Mouse (Mus musculus) limb, embryonic 14.5 days (tissue): ENCODE measurements around the gene Fam71e1. TPM values are rescaled to one million over a fixed set of nuclear protein-coding genes. Genes with fewer than 3 reads are reported as not detected.

Experiments
- ATAC-seq: fragments of 200-750 bp; cut with Nextera tagmentation; 2 replicates; pipeline ENCODE4 v1.8.0; 2017; ENCODE audit warnings: low read depth, moderate number of reproducible peaks, moderate TSS enrichment; ENCODE audit not compliant: low FRiP score
- DNase-seq: peaks from one replicate; pipeline ENCODE4 v3.0.0-alpha.2; 2015; ENCODE audit warnings: low spot score
- H3K27ac ChIP-seq: fragments of 300-500 bp; sonication (generic); replicated peaks from 2 replicates; pipeline ENCODE4 v1.5.1; 2014; ENCODE audit warnings: low read depth, mild to moderate bottlenecking, low read length, moderate library complexity, mixed read lengths
- H3K27me3 ChIP-seq: fragments of 300-500 bp; sonication (generic); 2 replicates; pipeline ENCODE4 v1.6.1; 2014; ENCODE audit warnings: low read length, mixed read lengths; ENCODE audit not compliant: control insufficient read depth, insufficient read depth
- H3K36me3 ChIP-seq: fragments of 300-500 bp; sonication (generic); 2 replicates; pipeline ENCODE4 v1.6.1; 2014; ENCODE audit warnings: mild to moderate bottlenecking, low read length, moderate library complexity, mixed read lengths; ENCODE audit not compliant: control insufficient read depth, insufficient read depth
- H3K4me1 ChIP-seq: fragments of 300-500 bp; sonication (generic); 2 replicates; pipeline ENCODE4 v1.6.1; 2014; ENCODE audit warnings: antibody characterized with exemption, low read length, mixed read lengths; ENCODE audit not compliant: control insufficient read depth, insufficient read depth
- H3K4me2 ChIP-seq: fragments of 300-500 bp; sonication (generic); replicated peaks from 2 replicates; pipeline ENCODE4 v1.6.1; 2014; ENCODE audit warnings: low read depth, mild to moderate bottlenecking, low read length, moderate library complexity; ENCODE audit not compliant: severe bottlenecking
- H3K4me3 ChIP-seq: fragments of 300-500 bp; sonication (generic); replicated peaks from 2 replicates; pipeline ENCODE4 v1.5.1; 2014; ENCODE audit warnings: low read length
- H3K9ac ChIP-seq: fragments of 300-500 bp; sonication (generic); 2 replicates; pipeline ENCODE4 v1.6.1; 2014; ENCODE audit warnings: mild to moderate bottlenecking, low read depth, low read length, moderate library complexity; ENCODE audit not compliant: severe bottlenecking
- H3K9me3 ChIP-seq: fragments of 300-500 bp; sonication (generic); 2 replicates; pipeline ENCODE4 v1.6.1; 2016; ENCODE audit warnings: low read length; ENCODE audit not compliant: control insufficient read depth
- POLR2A ChIP-seq: fragments of 200-500 bp; IDR thresholded peaks from 2 replicates; pipeline ENCODE4 v1.8.0; 2012; ENCODE audit warnings: inconsistent platforms, mild to moderate bottlenecking, moderate library complexity, borderline replicate concordance; ENCODE audit not compliant: insufficient read depth, insufficient read length; ENCODE audit errors: extremely low read depth
- WGBS: fragments of 180-500 bp; shearing (Covaris S2); extraction: QIAGEN DNeasy Blood & Tissue Kit; methylation state at CpG from one replicate; pipeline ENCODE4 v1.1.7; 2014; 5-methylcytosine and 5-hydroxymethylcytosine counted together
- polyA plus RNA-seq, 2 experiments: library from polyadenylated mRNA; depleted of rRNA in 1 of 2; stranded (reverse) in 1 of 2; unstranded in 1 of 2; fragments of >200 nt; fragmentation: Nextera tagmentation in 1 of 2; extraction: Ambion mirVana in 1 of 2; gene quantifications; 2 replicates each; pipeline versions ENCODE4 v1.2.1 to v1.2.3; 2012 to 2014

Gene Fam71e1
- 19.8 and 21.5 TPM in 2 replicates for polyA plus RNA-seq (2012; rRNA removed)
- 12.2 and 13.6 TPM in 2 replicates for polyA plus RNA-seq (2014; fragmentation: Nextera tagmentation; extraction: Ambion mirVana)

DNA sequence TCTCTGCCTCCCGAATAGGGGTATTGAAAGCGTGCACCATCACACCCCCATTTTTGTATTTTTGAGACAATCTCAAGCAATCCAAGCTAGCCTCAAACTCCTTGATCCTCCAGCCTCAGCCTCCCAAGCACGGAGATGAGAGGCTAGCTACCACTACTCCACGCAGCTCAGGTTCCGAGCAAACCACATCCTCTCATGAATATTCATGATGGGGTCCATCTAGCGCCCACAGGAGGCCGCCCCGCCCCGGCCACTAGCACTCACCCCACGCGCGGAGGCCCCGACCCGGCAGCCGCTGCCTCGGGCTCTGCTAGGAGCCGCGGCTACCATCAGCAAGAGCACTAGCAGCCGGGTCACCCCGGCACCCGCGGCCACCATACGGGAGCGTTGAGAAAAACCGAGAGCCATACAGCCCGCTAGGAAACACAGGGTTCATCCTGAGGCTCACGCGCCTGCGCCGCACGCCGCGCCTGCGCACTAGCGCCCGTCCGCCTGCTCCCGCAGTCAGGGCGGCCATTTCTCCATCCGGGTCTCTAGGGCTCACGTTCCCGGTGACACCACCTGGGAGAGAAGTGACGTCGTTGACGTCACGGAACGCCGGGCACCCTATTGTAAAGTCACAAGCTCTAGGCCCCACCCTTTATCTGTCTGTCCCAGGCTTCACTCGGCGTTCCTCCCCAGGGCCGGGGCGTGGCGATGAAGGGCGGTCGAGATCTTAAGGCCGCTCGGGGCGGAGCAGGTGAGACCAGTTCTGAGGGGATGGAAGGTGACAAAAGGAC lies at the start of gene Fam71e1, which contains the start of gene Emc10:
Gene Fam71e1 (plus strand): TSS at position 590 of the 779 bp plus-strand sequence.
Gene Emc10 (minus strand): TSS at position 538 of the 779 bp plus-strand sequence.
- peak; percentile 22; the same call in 1 of the 2 replicates for TF ChIP-seq POLR2A
- peak; percentile 97 for DNase-seq
- Histone ChIP-seq H3K36me3 (peaks cover 29% of the 10 kb centered on the region), H3K4me3 (peak within 1 kb of the TSS; percentile 73), H3K27me3 (no peaks in the 10 kb centered on the region), H3K9ac (peak within 1 kb of the TSS; percentile 87), H3K4me2 (peak within 1 kb of the TSS; percentile 87), H3K27ac (peak within 1 kb of the TSS; percentile 93), H3K9me3 (no peaks in the 10 kb centered on the region), H3K4me1 (peaks cover 13% of the 10 kb centered on the region; the same call in 1 of the 2 replicates)
- whole genome bisulfite sequencing = under 1% methylated on average over 58 of the region's 58 CpGs
- ATAC-seq = peak; percentile 93

DNA sequence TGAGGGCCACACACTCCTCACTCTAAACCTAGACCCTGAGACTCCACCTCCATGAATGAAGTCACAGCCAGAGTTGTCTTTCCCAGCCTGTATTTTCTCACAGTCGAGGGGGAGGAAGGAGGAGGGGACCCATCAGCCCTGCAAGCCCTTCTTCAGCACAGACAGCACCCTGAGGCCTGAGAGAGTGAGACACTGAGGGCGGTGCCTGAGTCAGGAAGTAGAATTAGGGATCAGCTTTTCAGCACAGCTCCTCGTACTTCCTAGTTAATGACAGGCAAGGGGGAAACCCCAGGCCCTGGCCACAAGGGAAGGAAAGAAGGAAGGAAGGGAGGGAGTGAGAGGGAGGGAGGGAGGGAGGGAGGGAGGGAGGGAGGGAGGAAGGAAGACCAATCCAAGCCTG lies 43.1 kb upstream of the Fam71e1 start:
- Histone ChIP-seq H3K9me3 (no peaks in the 10 kb centered on the region), H3K27me3 (no peaks in the 10 kb centered on the region), H3K9ac (no peak overlapping the region), H3K36me3 (no peaks in the 10 kb centered on the region), H3K4me1 (no peaks in the 10 kb centered on the region), H3K27ac (no peak overlapping the region), H3K4me2 (no peak overlapping the region), H3K4me3 (no peak overlapping the region)
- WGBS = 16% methylated on average over 3 of the region's 3 CpGs
- ATAC-seq (no peak), DNase-seq (no peak)
- no peak for TF ChIP-seq POLR2A

DNA sequence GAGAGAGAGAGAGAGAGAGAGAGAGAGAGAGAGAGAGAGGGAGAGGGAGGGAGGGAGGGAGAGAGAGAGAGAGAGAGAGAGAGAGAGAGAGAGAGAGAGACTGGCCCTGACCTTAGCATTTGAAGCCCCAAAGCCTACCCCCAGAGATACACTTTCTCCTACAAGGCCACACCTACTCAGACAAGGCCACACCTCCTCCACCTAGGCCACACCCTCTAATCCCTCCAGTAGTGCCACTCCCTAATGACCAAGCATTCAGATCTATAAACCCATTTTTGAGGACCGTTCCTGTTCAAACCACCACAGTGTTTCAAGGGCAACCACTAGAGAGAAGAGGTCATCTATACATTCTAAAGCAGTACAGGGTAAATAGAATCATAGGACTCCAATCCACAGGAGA lies 40.1 kb upstream of the Fam71e1 start:
- no peaks in the 10 kb centered on the region for H3K36me3 ChIP-seq
- WGBS = 84% methylated on average over 1 of the region's 1 CpGs
- DNase-seq (no peak), ATAC-seq (no peak)
- no peak overlapping the region for H3K4me3 ChIP-seq
- no peak for TF ChIP-seq POLR2A
- no peaks in the 10 kb centered on the region for H3K4me1 ChIP-seq
- no peaks in the 10 kb centered on the region for H3K9me3 ChIP-seq
- no peak overlapping the region for H3K4me2 ChIP-seq
- no peak overlapping the region for H3K27ac ChIP-seq
- peaks cover 9% of the 10 kb centered on the region for H3K27me3 ChIP-seq
- H3K9ac ChIP-seq = no peak overlapping the region

GRCm38 (mm10) chr7:44460067-44460466 lies 36.3 kb upstream of the Fam71e1 start:
- no peak for DNase-seq
- Histone ChIP-seq H3K27ac (no peak overlapping the region), H3K9ac (no peak overlapping the region), H3K9me3 (no peaks in the 10 kb centered on the region), H3K4me2 (no peak overlapping the region), H3K27me3 (peaks cover 39% of the 10 kb centered on the region), H3K36me3 (0 out of 2 replicates have a peak, but pooled peaks cover 9% of the 10 kb centered on the region), H3K4me3 (no peak overlapping the region), H3K4me1 (peaks cover 2% of the 10 kb centered on the region; the same call in 1 of the 2 replicates)
- WGBS = 63% methylated on average over 6 of the region's 6 CpGs
- ATAC-seq = no peak
- no peak for TF ChIP-seq POLR2A

DNA sequence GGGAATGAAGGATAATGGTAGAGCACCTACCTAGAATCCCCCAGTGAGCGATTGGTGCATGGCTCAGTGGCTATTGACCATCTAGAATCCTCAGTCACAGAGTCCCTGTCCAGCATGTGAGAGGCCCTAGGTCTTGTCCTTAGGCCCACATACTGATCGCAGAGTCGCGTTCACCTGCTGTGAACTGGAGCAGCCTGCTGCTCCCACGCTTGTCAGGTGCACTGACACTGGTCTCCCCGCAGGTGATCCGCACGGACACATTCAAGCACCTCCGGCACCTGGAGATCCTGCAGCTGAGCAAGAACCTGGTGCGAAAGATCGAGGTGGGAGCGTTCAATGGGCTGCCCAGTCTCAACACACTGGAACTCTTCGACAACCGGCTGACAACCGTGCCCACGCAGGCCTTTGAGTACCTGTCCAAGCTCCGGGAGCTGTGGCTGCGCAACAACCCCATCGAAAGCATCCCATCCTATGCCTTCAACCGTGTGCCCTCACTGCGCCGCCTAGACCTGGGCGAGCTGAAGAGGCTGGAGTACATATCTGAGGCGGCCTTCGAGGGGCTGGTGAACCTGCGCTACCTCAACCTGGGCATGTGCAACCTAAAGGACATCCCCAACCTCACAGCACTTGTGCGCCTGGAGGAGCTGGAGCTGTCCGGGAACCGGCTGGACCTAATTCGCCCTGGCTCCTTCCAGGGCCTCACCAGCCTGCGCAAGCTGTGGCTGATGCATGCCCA lies 35.4 kb upstream of the Fam71e1 start:
- Histone ChIP-seq H3K9ac (no peak overlapping the region), H3K9me3 (no peaks in the 10 kb centered on the region), H3K4me3 (no peak overlapping the region), H3K36me3 (0 out of 2 replicates have a peak, but pooled peaks cover 9% of the 10 kb centered on the region), H3K4me2 (no peak overlapping the region), H3K27me3 (peaks cover 39% of the 10 kb centered on the region), H3K4me1 (peaks cover 2% of the 10 kb centered on the region; the same call in 1 of the 2 replicates), H3K27ac (no peak overlapping the region)
- 72% methylated on average over 30 of the region's 31 CpGs for WGBS
- ATAC-seq (no peak), DNase-seq (no peak)
- TF ChIP-seq POLR2A = no peak
